Mouse (Mus musculus) bone marrow macrophage, adult 2 months (primary cell): ENCODE measurements at regions not wholly inside any gene's neighbourhood (a gene's known extent, or its start where the extent isn't known, plus 50 kb on each side); places are given as distances from the start of the nearest gene placed in this dataset.

Experiments used
- CTCF ChIP-seq: IDR thresholded peaks from 2 replicates; pipeline ENCODE4 v1.5.1; 2012; ENCODE audit warnings: low read depth, mild to moderate bottlenecking, low read length, moderate library complexity
- POLR2A ChIP-seq: IDR thresholded peaks from 2 replicates; pipeline ENCODE4 v1.6.1; 2012; ENCODE audit warnings: mild to moderate bottlenecking, low read depth, low read length, borderline replicate concordance

GRCm38 (mm10) chr14:58563082-58563481 lies 492.7 kb downstream of the Fgf9 start:
- no peak for TF ChIP-seq POLR2A
- no peak for TF ChIP-seq CTCF
